Mouse (Mus musculus): ENCODE measurements around the gene Olfr25.

The Olfr25 gene

DNA sequence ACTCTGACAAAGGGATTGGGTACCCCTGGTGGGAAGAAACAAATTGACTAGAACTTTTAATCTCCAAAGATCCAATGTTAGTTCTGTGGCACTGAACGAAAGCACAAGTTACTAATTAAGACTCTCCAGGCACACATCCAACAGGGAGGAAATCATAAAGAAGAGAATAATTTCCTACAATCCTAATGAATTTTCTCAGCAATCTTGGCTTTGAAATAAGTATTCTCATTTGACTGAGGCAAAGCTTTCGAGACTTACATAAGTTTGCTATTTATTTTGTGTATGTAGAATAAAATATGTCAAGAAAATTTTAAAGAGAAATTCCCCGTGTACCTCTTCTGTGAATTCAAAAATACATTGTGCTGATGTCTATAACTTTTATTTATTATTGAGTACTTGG lies at the start of gene Olfr25:
Gene Olfr25 (plus strand): TSS at position 301 of the 400 bp plus-strand sequence.
- no peak for DNase-seq

DNA sequence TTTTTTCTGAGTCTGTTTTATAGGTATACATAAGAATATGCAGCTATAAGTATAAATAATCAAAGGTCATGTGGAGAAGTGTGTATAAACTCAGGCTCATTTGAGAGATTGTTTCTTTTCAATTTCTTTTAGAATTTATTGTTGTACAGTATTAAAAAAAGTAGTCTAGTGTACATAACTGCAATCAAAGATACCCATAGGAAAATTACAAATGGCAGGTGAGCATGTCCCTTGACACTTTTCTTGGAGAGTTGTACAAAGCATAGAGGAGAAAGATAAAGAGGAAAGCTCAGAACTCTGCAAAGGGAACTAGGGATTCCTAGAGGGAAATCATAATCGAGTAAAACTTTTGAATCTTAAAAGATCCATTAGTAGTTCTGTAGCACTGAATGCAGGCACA lies 38.1 kb upstream of the Olfr25 start, which contains the start of gene Olfr896-ps1:
Gene Olfr896-ps1 (plus strand): TSS at position 301 of the 400 bp plus-strand sequence.
- DNase-seq = no peak

DNA sequence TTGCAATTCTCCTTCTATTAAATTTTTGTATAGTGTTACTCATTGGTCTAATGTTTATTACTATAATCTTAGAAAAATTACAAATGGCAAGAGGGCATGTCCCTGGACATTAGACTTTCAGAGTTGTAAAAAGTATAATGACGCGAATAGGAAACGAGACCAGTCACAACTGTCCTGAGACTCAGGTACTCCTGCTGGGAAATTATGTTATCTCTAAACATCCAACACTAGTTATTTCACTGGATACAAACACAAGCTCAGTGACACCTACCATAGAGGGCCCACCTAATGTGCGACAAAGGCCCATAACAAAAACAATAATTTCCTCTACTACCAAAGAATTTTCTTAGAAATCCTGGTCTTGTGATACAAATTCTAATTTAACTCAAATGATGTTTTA lies 19.3 kb downstream of the Olfr25 start, which contains the start of gene Olfr898:
Gene Olfr898 (plus strand): TSS at position 301 of the 400 bp plus-strand sequence.
- DNase-seq = no peak

DNA sequence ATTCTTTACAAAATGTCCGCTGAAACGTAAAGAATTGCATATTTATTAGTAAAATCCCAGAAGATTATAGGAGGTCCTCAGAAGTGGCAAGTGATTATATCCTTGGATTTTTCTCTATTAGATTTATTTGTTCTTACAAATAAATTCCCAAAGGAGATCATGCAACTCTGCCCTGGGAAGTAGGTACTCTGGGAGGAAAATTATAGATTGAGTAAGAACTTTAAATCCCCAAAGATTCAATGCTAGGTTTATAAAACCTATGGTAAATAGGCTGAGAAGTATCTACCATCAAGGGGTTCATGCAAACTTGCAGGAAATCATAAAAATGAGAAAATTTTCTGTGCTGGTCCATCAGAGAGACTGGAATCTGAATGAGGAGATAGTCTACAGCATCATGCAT lies 37.7 kb downstream of the Olfr25 start, which contains the start of gene Olfr250:
Gene Olfr250 (plus strand): TSS at position 301 of the 400 bp plus-strand sequence.
- DNase-seq = no peak

DNA sequence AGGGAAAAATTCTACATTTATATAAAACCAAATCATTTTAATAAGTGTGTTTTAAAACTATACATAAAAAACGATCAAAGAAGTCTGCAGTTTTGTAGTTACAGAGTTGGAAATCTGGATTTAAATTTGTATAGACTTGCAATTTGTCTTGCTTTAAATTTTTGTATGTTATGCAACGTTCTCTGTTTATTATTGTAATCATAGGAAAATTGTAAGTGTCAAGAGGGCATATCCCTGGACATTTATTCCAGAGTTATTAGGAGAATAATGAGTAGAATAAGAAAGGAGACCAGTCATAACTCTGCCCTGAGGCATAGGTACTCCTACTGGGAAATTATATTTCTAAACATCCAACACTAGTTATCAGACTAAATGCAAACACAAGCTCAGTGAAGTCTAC lies 47.9 kb downstream of the Olfr25 start, which contains the start of gene Olfr251:
Gene Olfr251 (plus strand): TSS at position 301 of the 400 bp plus-strand sequence.
- DNase-seq = no peak

All from lung, postnatal 4 days (tissue).